Mouse (Mus musculus) bone marrow, adult 2 months (tissue): Measurements from ENCODE around the gene Zscan20. TPM values are rescaled to one million over a fixed set of nuclear protein-coding genes. Genes with fewer than 3 reads are reported as not detected.

ENCODE experiments used
- H3K27ac ChIP-seq: fragments of 200-500 bp; 2 replicates; pipeline ENCODE4 v1.5.1; 2012; ENCODE audit warnings: low read depth, mild to moderate bottlenecking, control low read depth, inconsistent platforms, low read length; ENCODE audit not compliant: control insufficient read depth, poor library complexity, insufficient read depth
- H3K4me1 ChIP-seq: fragments of 200-500 bp; 2 replicates; pipeline ENCODE4 v1.6.1; 2011; ENCODE audit warnings: low read length; ENCODE audit not compliant: control insufficient read depth, insufficient read depth
- H3K4me3 ChIP-seq: fragments of 200-500 bp; replicated peaks from 2 replicates; pipeline ENCODE3; 2011; ENCODE audit warnings: mild to moderate bottlenecking, low read depth, low read length, control low read depth; ENCODE audit not compliant: control insufficient read depth
- CTCF ChIP-seq: fragments of 200-500 bp; IDR thresholded peaks from 2 replicates; pipeline ENCODE4 v1.5.1; 2011; ENCODE audit warnings: low read length, control low read depth; ENCODE audit not compliant: control insufficient read depth, insufficient read depth
- POLR2A ChIP-seq: fragments of 200-500 bp; IDR thresholded peaks from 2 replicates; pipeline ENCODE4 v1.6.1; 2011; ENCODE audit warnings: low read depth, mild to moderate bottlenecking, control low read depth, low read length, borderline replicate concordance; ENCODE audit not compliant: control insufficient read depth
- WGBS: fragments of 180-500 bp; shearing (Covaris S2); methylation state at CpG from one replicate; pipeline ENCODE4 v1.1.7; 2018; 5-methylcytosine and 5-hydroxymethylcytosine counted together
- polyA plus RNA-seq: library from polyadenylated mRNA; stranded (reverse); fragments of >200 nt; gene quantifications from 2 replicates; pipeline ENCODE4 v1.2.4, GENCODE M21; 2011; ENCODE audit warnings: low replicate concordance; ENCODE audit not compliant: missing spikeins, insufficient read depth, insufficient read length

The Zscan20 gene
- polyA plus RNA-seq, 1 experiment = 7.4 TPM

DNA sequence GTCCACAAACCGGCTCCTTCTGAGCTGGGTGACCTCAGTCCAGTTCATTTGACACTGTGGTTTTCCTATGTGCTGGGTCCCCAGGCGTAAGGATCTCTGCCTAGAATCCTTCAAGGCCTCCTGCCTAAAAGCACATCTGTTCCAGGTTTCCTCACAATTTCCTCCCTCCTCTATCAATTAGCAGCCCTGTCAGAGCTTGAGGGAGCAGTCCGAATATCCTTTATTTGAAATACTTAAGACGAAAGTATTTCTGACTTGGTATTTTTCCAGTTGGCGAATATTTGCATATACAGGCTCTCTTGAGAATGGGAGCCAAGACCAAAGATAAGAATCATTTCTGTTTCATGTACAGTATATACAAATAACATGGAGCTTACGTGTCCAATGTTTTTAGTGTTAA lies 36.0 kb upstream of the Zscan20 start:
- no peak overlapping the region for H3K27ac ChIP-seq
- WGBS = 81% methylated on average over 6 of the region's 6 CpGs
- no peak overlapping the region for H3K4me3 ChIP-seq
- no peak for TF ChIP-seq CTCF
- no peak for TF ChIP-seq POLR2A
- H3K4me1 ChIP-seq = no peaks in the 10 kb centered on the region

GRCm38 (mm10) chr4:128641766-128642717 lies 32.1 kb upstream of the Zscan20 start:
- Histone ChIP-seq H3K4me3 (no peak overlapping the region), H3K27ac (no peak overlapping the region), H3K4me1 (peaks cover 2% of the 10 kb centered on the region; the same call in 1 of the 2 replicates)
- no peak for TF ChIP-seq POLR2A
- 52% methylated on average over 23 of the region's 23 CpGs for WGBS

DNA sequence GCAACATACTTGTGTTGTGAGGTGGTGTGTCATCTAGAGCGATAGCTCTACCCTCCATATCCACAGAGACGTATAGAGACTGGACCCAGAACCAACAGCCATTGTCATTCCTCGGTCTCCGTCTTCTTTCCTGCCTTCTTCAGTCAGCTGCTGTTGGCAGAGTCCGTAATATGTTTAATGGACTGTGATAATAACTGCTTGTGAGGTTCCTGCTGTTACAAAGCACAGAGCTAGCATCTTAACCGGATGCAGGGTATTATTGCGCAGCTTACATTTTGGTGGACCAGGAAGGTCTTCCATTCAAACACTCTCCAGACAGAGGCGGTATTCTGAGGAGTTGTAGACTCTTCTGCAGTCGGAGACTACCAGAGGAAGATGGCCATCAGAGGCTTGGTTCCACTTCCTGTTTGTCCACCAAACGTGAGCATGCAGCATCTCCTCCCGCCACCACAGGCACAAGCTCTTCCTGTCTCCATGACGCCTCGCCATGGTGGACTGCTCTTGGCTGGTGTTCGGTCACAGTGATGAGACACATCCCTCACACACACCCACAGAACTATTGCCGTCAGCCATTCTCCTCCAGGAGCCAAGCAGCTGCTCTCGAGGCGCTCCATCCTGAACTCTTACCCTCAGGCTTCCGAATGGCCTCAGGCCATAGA lies 28.5 kb upstream of the Zscan20 start:
- Histone ChIP-seq H3K4me3 (no peak overlapping the region), H3K27ac (no peak overlapping the region), H3K4me1 (peaks cover 2% of the 10 kb centered on the region; the same call in 1 of the 2 replicates)
- WGBS = 76% methylated on average over 18 of the region's 18 CpGs
- TF ChIP-seq CTCF (no peak), POLR2A (no peak)

DNA sequence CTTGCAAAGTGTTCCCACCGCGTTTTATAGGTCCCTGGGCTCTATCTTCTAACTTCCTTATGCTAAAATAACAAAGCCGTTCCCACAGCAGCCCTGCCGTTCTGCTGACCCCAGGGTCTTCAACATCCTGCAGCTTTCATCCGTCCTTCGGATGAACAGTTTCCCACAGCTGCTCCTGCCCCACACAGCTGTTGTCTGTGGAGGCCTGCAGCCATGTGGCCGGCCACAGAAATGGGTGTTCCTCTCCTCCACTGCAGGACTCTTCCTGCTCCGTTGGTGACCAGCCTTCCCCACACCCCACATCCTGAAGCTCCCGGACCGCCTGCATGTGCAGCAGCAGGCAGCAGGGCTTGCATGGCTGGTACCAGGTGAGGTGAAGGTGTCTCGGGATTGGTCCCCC lies 27.4 kb upstream of the Zscan20 start:
- TF ChIP-seq POLR2A = no peak
- no peak for TF ChIP-seq CTCF
- no peak overlapping the region for H3K27ac ChIP-seq
- H3K4me1 ChIP-seq = peaks cover 2% of the 10 kb centered on the region; the same call in 1 of the 2 replicates
- no peak overlapping the region for H3K4me3 ChIP-seq
- 3% methylated on average over 11 of the region's 11 CpGs for WGBS

DNA sequence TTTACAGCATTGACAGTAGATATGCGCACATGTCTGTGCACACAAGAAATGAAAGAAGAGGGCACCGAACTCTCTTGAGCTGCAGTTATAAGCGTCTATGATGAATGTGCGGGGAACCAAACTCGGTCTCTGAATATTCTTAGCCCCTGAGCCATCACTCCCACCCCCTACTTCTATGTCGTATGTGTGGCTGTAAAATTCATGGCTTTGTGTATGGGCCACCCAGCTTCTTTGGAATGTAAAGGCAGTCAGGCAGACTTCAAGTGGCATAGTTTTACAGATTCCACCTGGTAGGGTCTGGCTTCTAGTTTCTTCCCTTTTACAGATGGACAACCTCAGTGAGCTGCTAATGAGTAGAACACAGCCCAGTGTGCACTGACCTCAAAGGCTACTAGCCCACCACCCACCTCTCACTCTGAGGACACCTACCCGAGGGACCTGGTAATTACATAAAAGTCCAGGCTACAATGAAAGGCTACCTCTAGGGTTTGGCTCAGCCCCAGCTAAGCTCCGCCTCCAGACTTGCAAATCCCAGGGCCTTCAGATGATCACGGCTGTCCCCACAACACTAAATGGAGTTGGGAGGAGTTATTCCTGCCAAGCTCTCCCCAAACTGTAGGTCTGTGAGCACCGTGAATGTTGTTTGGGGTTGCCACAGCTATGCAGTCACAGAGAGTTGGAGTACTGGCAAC lies 26.1 kb upstream of the Zscan20 start:
- H3K4me1 ChIP-seq = peaks cover 2% of the 10 kb centered on the region; the same call in 1 of the 2 replicates
- no peak overlapping the region for H3K27ac ChIP-seq
- no peak overlapping the region for H3K4me3 ChIP-seq
- no peak for TF ChIP-seq CTCF
- 73% methylated on average over 10 of the region's 10 CpGs for WGBS

DNA sequence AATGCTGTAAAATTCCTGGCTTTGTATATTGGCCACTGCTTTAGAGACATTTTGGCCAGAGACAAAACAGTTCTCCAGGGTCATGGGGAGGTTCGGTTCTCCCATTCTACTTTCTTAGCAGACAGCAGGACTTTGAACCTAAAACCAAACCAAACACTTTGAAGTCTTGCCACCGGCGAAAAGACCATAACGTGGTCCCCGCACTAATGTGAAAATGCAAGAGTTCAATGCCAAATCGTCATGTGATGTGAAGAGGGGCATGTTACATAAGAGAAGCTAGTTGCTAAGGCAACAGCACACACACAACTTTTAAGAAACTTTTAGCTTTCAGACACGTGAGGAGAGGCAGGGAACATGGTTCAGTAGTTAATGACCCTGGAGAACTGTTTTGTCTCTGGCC lies 25.6 kb upstream of the Zscan20 start:
- Histone ChIP-seq H3K4me1 (peaks cover 2% of the 10 kb centered on the region; the same call in 1 of the 2 replicates), H3K27ac (no peak overlapping the region), H3K4me3 (no peak overlapping the region)
- WGBS = 45% methylated on average over 7 of the region's 7 CpGs
- TF ChIP-seq POLR2A = no peak
- TF ChIP-seq CTCF = no peak

DNA sequence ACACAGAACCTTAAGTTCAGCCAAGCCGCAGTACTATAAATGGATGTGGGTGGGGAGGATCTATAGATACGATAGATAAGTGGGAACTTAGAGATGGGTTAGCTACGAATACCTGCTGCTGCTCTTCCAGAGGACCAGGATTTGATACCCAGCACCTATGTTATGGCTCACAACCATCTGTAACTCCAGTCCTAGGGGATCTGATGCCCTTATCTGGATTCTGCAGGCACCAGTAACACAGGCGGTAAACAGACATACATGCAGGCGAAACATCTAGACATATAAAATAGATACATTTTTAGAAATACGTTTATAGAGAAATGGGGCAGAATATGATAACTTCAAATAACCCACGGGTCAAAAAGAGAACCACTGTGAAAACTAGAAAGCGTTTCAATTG lies 11.2 kb upstream of the Zscan20 start:
- WGBS = 66% methylated on average over 8 of the region's 8 CpGs
- H3K4me1 ChIP-seq = peaks cover 2% of the 10 kb centered on the region; the same call in 1 of the 2 replicates
- H3K4me3 ChIP-seq = no peak overlapping the region
- H3K27ac ChIP-seq = no peak overlapping the region
- TF ChIP-seq CTCF = no peak
- no peak for TF ChIP-seq POLR2A

DNA sequence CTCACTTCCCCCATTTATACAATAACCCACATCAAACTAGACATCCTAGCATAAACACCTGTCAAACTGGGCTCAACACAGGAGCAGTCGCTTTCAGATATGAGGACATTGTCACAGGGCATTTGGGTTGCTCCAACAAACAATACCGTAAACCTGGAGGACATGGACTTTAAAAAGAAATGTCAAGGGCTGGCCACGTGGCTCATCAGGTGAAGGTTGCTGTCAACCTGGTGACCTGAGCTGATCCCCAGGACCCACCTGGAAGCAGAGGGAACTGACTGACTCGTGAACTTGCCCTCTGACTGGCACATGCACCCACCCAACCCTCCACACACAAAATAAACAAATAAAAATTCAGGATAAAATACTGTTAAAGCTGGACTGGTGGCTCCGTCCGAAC lies 10.7 kb upstream of the Zscan20 start:
- TF ChIP-seq POLR2A = no peak
- TF ChIP-seq CTCF = no peak
- H3K4me1 ChIP-seq = peaks cover 2% of the 10 kb centered on the region; the same call in 1 of the 2 replicates
- H3K4me3 ChIP-seq = no peak overlapping the region
- 81% methylated on average over 6 of the region's 6 CpGs for WGBS
- H3K27ac ChIP-seq = no peak overlapping the region
